Mouse (Mus musculus): ENCODE results near the gene Prr3.

- TF ChIP-seq CTCF (IDR thresholded peaks at IDR 0.05; ENCODE audit: insufficient read depth, low read length) (no peak), POLR2A (IDR thresholded peaks at IDR 0.05; ENCODE audit: borderline replicate concordance, extremely low read depth, low read depth, low read length) (no peak)
These were observed 14.8 kb upstream of the Prr3 start for GRCm38 (mm10) chr17:35994879-35995240.
